Mouse (Mus musculus) thymus, adult 2 months (tissue): ENCODE measurements around the gene Hist1h2aa. TPM values are rescaled to one million over a fixed set of nuclear protein-coding genes. Genes with fewer than 3 reads are reported as not detected.

ENCODE experiments used
- DNase-seq: peaks from one replicate; pipeline ENCODE4 v3.0.0; 2021
- H3K27ac ChIP-seq: fragments of 200-500 bp; 2 replicates; pipeline ENCODE4 v1.5.1; 2012; ENCODE audit warnings: low read length, control low read depth; ENCODE audit not compliant: control insufficient read depth, insufficient read depth
- H3K27me3 ChIP-seq: fragments of 200-500 bp; 2 replicates; pipeline ENCODE4 v1.6.1; 2012; ENCODE audit warnings: mild to moderate bottlenecking, low read length, moderate library complexity, mixed read lengths; ENCODE audit not compliant: control insufficient read depth, insufficient read depth
- H3K36me3 ChIP-seq: fragments of 200-500 bp; 2 replicates; pipeline ENCODE4 v1.6.1; 2012; ENCODE audit warnings: mild to moderate bottlenecking, low read length, moderate library complexity; ENCODE audit not compliant: control insufficient read depth, insufficient read depth
- H3K4me1 ChIP-seq: fragments of 200-500 bp; replicated peaks from 2 replicates; pipeline ENCODE4 v1.6.1; 2012; ENCODE audit warnings: low read length; ENCODE audit not compliant: control insufficient read depth, insufficient read depth
- H3K4me3 ChIP-seq: fragments of 200-500 bp; 2 replicates; pipeline ENCODE4 v1.5.1; 2012; ENCODE audit warnings: mild to moderate bottlenecking, low read length, control low read depth, moderate library complexity; ENCODE audit not compliant: control insufficient read depth, insufficient read depth
- CTCF ChIP-seq: fragments of 200-500 bp; IDR thresholded peaks from 2 replicates; pipeline ENCODE4 v1.5.1; 2012; ENCODE audit warnings: mild to moderate bottlenecking, control low read depth, low read length, moderate library complexity, borderline replicate concordance; ENCODE audit not compliant: control insufficient read depth, poor library complexity, insufficient read depth; ENCODE audit errors: extremely low read depth
- POLR2A ChIP-seq: fragments of 200-500 bp; IDR thresholded peaks from 2 replicates; pipeline ENCODE4 v1.6.1; 2012; ENCODE audit warnings: mild to moderate bottlenecking, low read length, control low read depth, moderate library complexity; ENCODE audit not compliant: control insufficient read depth, poor library complexity, insufficient read depth; ENCODE audit errors: extremely low read depth
- WGBS: fragments of 180-500 bp; shearing (Covaris S2); methylation state at CpG from one replicate; pipeline ENCODE4 v1.1.7; 2018; 5-methylcytosine and 5-hydroxymethylcytosine counted together
- polyA plus RNA-seq: library from polyadenylated mRNA; depleted of rRNA; stranded (reverse); fragments of >200 nt; gene quantifications from 2 replicates; pipeline ENCODE4 v1.2.3, GENCODE M21; 2012

Gene Hist1h2aa
- polyA plus RNA-seq, 1 experiment = not detected

DNA sequence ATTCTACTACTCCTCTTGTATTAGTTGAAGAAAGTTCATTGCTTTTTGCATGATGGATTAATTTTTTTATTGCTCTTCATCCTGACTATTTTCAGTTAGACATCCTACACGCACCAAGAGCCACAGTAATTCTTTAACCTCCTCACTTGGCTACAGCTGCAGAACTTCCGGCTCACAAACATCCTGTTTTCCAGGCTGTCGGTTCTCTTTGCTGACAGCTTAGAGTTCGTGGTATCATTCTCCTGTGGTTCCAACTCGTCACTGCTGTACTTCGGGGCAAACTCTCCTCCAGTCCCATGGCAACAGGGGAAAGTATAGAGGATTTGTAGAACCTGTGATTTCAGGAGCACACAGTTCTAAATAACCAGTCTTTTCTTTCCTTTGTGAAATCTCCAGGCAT lies 36.0 kb upstream of the Hist1h2aa start:
- WGBS = 10% methylated on average over 6 of the region's 6 CpGs
- TF ChIP-seq POLR2A = no peak
- TF ChIP-seq CTCF = no peak
- 0 out of 2 replicates have a peak, but pooled peaks cover 5% of the 10 kb centered on the region for H3K4me1 ChIP-seq
- no peak overlapping the region; the same call in 1 of the 2 replicates for H3K27ac ChIP-seq
- H3K27me3 ChIP-seq = no peaks in the 10 kb centered on the region
- DNase-seq = peak; percentile 11
- no peaks in the 10 kb centered on the region for H3K36me3 ChIP-seq
- no peak overlapping the region for H3K4me3 ChIP-seq

DNA sequence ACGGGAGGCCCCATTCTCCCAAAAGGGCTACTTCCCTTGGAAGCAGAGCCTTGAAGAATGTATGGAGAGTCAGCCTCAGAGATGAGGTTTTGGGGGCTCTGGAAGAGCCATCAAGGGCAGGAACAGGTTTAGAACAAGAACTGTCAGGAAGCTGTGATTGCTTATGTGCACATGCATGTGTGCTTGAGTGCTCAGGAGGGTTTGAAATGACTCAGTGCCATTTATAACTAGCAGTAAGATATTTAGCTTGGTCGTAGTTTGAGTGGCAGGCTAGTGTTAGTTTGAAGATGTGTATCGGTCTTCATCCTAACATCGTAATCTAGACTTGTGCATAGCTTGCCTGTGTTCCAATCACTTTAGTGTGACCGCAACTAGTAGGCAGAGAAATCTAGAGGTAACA lies 27.4 kb upstream of the Hist1h2aa start:
- 94% methylated on average over 5 of the region's 5 CpGs for WGBS

DNA sequence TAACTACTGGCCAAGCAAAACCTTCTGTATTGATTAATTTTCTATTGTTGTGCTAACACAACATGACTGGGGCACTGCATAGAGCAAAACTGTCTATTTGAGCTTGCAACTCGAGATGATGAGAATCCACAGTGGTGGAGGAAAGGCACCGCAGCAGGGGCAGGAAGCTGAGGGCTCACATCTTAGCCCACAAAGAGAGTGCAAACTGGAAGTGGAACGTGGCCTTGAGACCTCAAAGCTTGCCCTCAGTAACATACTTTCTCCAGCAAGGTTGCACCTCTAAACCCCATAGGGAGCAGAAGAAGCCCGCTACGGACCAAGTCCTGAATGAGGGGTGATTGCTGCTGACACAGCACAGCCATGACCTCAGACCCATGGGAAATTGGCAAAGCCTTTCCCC lies 24.1 kb upstream of the Hist1h2aa start:
- TF ChIP-seq CTCF (no peak), POLR2A (no peak)
- no peak for DNase-seq
- Histone ChIP-seq H3K4me3 (no peak overlapping the region), H3K36me3 (no peaks in the 10 kb centered on the region), H3K27me3 (no peaks in the 10 kb centered on the region), H3K4me1 (peaks cover 8% of the 10 kb centered on the region), H3K27ac (0 out of 2 replicates have a peak overlapping the region, but pooled peaks have one; percentile 14)
- 6% methylated on average over 5 of the region's 5 CpGs for WGBS

More for the DNA sequence above, 27.4 kb upstream of the Hist1h2aa start:
- Histone ChIP-seq H3K4me3 (no peak overlapping the region), H3K27ac (no peak overlapping the region), H3K36me3 (no peaks in the 10 kb centered on the region), H3K27me3 (no peaks in the 10 kb centered on the region), H3K4me1 (peaks cover 8% of the 10 kb centered on the region)
- TF ChIP-seq CTCF = no peak
- TF ChIP-seq POLR2A = no peak
- no peak for DNase-seq

DNA sequence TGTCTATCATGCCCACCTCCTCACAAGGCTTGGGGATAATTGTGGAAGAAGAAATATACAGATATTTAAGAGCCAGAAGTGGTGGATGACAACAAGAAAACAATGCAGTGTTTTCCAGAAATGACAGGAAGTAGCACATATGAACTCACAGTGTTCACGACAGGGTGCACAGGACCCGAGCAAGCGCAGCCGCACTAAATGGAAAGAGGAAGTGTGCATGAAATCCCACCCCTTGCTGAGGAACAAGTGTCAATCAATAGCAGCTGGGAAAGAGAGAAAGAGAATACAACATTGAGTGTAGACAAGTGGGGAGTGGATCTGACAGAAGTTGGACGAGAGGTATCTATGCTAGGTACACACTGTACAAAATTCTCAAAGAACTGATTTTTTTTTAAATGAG lies 22.9 kb upstream of the Hist1h2aa start:
- Histone ChIP-seq H3K4me3 (no peak overlapping the region), H3K27me3 (no peaks in the 10 kb centered on the region), H3K36me3 (no peaks in the 10 kb centered on the region), H3K27ac (no peak overlapping the region), H3K4me1 (peaks cover 8% of the 10 kb centered on the region)
- DNase-seq = no peak
- TF ChIP-seq CTCF = no peak
- TF ChIP-seq POLR2A = no peak
- 17% methylated on average over 5 of the region's 5 CpGs for WGBS

DNA sequence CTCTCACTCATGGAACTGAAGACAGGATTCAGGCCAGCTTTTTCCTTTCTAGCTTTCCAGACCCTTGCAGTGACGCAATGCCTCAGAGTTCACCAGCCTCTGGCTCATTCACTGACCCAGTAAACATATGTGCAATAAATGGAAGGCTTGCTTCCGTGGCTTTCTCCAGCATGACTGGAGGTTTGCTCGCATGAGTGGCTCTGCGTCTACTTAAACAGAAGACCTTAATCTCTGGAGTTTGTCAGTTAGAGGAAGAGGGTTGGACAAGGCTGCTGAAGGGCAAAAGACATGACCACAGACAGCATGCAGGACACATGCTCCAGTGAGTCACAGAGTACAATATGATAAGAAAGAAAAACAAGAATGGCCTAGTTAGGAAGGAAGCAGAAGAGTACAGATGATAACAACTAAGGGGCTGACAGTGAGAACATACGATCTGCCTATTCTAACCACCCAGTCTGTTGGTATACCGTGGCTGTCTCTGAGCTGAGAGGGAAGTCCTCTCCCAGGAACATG lies 20.4 kb upstream of the Hist1h2aa start:
- H3K36me3 ChIP-seq = no peaks in the 10 kb centered on the region
- no peak overlapping the region for H3K27ac ChIP-seq
- H3K4me3 ChIP-seq = no peak overlapping the region
- no peaks in the 10 kb centered on the region for H3K27me3 ChIP-seq
- no peak for DNase-seq
- TF ChIP-seq POLR2A (no peak), CTCF (no peak)
- peaks cover 8% of the 10 kb centered on the region for H3K4me1 ChIP-seq
- 39% methylated on average over 6 of the region's 6 CpGs for WGBS

DNA sequence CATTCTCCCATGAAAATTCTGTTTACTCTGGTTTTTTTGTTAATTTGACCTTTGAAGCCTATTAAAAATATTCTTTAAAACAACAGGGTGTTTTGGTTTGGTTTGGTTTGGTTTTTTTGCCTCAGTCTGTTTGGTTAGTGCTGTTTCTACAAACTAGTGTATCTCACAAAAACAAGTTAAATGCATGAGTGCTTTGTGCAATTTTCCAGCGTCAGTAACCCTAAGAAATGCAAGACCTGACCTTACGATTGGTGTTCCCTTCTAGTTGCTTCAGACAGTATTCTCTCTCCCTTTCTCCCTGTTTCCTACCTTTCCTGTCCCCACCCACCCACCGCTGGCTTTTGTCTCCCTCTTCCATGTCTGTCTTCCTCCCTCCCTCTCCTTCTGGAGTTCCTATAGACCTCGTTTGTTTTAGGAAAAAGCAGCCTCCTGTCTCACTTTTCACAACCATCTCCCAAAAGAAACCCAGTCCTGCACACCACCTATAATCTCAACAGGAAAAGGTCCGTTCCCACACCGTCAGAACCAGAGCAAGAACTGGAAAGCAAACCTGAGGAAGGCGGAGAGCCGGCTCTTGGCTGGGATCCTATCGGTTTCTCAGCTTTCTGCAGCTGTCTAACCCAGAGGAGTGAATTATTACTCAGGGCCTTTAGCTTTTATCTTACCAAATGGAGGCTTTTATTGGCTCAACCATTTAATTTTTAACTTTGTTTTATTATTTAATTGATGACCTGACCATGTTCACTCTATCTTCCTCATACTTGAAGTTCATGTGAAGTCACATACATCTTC lies 19.7 kb upstream of the Hist1h2aa start, which contains the start of gene Slc17a4:
TSS of gene Slc17a4 (minus strand) at position 634 of the 792 bp plus-strand sequence.
- TF ChIP-seq POLR2A (no peak), CTCF (no peak)
- WGBS = 90% methylated on average over 9 of the region's 9 CpGs
- Histone ChIP-seq H3K36me3 (no peaks in the 10 kb centered on the region), H3K4me3 (no peak within 1 kb of the TSS), H3K27me3 (no peaks in the 10 kb centered on the region), H3K27ac (no peak within 1 kb of the TSS), H3K4me1 (peaks cover 8% of the 10 kb centered on the region)
- no peak for DNase-seq
